Mouse (Mus musculus) G1E (cell line): ENCODE data around the gene Gas2l2.

ENCODE experiments used
- CTCF ChIP-seq: IDR thresholded peaks from 2 replicates; pipeline ENCODE4 v1.5.1; 2012; ENCODE audit warnings: low read depth, low read length, inconsistent platforms, mixed read lengths
- GATA2 ChIP-seq: IDR thresholded peaks from 2 replicates; pipeline ENCODE4 v1.6.1; 2012; ENCODE audit warnings: low read depth, low read length, inconsistent platforms, borderline replicate concordance
- POLR2AphosphoS5 ChIP-seq: IDR thresholded peaks from 2 replicates; pipeline ENCODE4 v1.6.1; 2012; ENCODE audit warnings: low read depth, low read length, inconsistent platforms; ENCODE audit not compliant: insufficient replicate concordance

DNA sequence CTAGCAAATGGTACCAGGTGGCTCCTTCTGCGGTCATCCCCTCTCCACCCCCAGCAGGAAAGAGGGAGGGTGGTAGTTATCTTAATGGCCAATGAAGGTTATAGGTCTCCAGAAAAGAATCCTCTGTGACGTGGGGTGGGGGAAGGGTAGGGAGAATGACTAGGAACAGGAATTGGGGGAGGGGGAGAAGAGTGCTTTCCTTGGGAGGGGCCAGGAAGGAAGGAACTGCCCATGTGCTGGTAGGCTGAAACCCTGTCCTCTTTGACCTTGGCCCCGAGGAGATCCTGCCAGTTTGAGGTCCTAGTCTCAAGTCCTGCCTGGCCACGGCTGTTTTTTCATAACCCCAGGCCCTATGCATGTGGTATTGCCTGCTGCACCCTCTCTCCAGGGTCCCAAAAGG is 20.0 kb upstream of the Gas2l2 start:
- no peak for TF ChIP-seq CTCF
- no peak for TF ChIP-seq GATA2
- no peak for TF ChIP-seq POLR2AphosphoS5
